Mouse (Mus musculus): ENCODE measurements at regions not wholly inside any gene's neighbourhood (a gene's known extent, or its start where the extent isn't known, plus 50 kb on each side); places are given as distances from the start of the nearest gene placed in this dataset.

DNA sequence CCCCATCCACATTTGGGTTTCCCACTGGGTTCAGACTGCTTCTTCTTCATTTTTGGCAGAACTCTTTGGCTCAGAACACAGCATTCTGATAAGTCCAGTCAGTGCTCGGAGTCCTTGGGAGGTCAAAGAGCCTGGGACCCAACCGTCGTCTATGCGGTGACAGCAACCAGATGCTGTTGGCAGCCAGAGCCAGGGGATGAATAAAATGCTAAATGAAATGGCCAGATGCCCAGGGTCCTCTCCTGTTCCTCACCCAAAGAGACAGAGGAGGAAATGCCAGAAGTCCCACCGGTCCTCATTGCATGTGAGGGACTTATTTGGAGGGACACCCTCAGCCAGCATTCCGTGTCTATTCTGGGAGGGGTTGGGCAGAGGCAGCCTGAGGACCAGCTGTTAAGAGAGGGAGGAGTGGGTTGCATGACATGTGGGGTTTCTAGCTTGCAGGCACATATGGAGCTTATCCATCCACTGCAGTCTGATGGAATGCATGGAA lies 801.2 kb upstream of the Lrrc6 start:
- no peak for DNase-seq (ENCODE audit: low spot score)

DNA sequence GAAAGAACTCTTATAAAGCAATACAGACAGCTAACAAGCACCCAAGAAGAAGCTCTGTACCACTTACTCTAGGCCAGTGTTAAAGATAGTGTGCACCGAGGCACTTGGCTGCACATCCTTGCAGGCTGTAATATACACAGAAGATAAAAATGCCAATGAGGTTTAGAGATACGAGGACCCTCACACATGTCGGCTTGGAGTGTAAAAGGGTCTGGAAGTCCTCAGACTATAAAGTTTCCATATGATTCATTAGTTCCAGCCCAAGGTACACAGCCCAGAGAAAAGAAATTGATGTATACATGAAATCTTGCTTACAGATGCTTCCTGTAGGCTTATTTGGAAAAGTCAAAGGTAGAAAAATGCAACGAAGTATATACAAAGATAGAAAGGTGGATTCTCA lies 800.3 kb upstream of the Lrrc6 start:
- DNase-seq (ENCODE audit: low spot score): no peak

- no peak for DNase-seq (ENCODE audit: low spot score)
Measured at GRCm38 (mm10) chr15:67294797-67295196, 794.1 kb upstream of the Lrrc6 start.

- DNase-seq (ENCODE audit: low spot score): no peak
Measured at GRCm38 (mm10) chr15:67289749-67290148, 789.0 kb upstream of the Lrrc6 start.

DNA sequence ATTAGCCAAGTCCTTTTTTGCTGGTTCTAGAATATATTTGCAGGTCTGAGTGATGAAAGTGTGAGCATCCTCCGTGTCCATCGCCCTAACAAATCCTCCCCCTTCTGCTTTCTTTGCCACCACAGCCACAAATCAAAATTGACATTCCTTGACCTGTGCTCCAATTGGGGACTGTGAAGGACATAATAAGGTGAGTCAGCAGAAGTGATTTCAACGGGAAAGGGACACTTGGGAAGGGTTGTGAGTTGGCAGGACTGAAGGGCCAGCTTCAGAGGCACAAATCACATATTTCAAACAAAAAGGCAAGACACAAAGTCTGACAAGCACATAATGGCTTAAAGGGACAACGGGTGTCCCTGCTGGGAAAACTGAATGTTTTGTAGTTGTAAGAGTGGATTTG lies 784.2 kb upstream of the Lrrc6 start:
- no peak for DNase-seq (ENCODE audit: low spot score)

- DNase-seq (ENCODE audit: low spot score): no peak
Measured at GRCm38 (mm10) chr15:67283275-67283972, 782.7 kb upstream of the Lrrc6 start.

DNA sequence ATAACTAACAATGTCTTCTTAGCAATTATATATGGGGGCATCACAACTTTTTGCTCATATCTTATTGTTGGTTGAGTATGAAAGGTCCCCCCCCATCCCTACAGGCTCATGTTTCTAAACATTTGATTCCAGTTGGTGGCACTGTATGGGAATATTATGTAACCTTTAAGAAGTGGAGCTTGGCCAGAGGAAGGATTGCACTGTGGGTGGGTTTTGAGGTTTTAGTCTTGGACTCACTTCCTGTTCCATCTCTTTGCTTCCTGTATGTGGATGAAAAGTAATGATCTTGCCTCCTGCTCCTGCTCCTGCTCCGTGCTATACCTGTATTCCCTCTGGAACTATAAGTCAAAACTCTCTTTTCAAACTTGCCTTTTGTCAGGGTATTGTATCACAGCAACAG lies 778.2 kb upstream of the Lrrc6 start:
- DNase-seq (ENCODE audit: low spot score): no peak

- no peak for DNase-seq (ENCODE audit: low spot score)
Measured at GRCm38 (mm10) chr15:67275058-67275457, 774.3 kb upstream of the Lrrc6 start.

- DNase-seq (ENCODE audit: low spot score): no peak
Measured at GRCm38 (mm10) chr15:67272397-67272796, 771.7 kb upstream of the Lrrc6 start.

- no peak for DNase-seq (ENCODE audit: low spot score)
Measured at GRCm38 (mm10) chr15:67263723-67264122, 763.0 kb upstream of the Lrrc6 start.

- no peak for DNase-seq (ENCODE audit: low spot score)
Measured at GRCm38 (mm10) chr15:67263313-67263712, 762.6 kb upstream of the Lrrc6 start.

DNA sequence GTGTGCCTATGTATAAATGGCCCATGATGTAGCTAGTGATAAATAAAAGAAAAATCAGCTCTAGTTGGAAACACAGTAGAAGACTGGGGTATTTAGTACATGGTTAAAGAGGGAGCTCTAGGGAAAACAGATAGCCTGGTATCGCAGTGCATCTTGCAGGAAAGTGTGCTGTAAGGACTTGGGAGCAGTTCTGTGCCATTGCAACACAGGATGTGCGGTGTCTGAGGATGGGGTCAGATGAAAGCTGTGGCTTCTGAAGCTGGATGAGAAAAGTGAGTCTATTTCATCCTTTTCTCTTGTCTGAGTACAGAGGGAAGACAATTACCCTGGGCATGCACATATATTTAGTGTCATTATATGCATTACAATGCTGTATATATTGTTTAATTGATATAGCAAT lies 761.6 kb upstream of the Lrrc6 start:
- no peak for DNase-seq (ENCODE audit: low spot score)

DNA sequence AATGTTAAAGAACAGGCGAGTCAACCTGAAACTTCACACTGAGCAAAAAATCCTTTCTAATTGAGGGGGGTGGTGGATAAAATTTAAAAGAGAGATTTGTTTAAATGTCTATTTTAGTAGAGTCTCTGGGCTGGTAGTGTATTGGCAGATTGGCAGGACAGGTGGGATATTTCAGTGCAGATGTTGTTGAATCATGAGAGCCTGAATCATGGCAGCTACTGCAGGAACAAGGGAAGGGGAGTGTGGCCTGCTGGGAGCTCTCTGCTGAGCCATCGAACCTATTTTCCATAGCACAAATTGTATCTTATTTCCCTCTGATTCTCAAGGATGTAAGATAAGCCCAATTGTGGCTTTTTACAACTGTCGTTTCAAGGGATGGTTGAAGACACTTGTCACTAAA lies 760.0 kb upstream of the Lrrc6 start:
- DNase-seq (ENCODE audit: low spot score): no peak

GRCm38 (mm10) chr15:67249147-67249546 lies 748.4 kb upstream of the Lrrc6 start:
- DNase-seq (ENCODE audit: low spot score): no peak

- no peak for DNase-seq (ENCODE audit: low spot score)
Measured at GRCm38 (mm10) chr15:67248471-67248870, 747.8 kb upstream of the Lrrc6 start.

DNA sequence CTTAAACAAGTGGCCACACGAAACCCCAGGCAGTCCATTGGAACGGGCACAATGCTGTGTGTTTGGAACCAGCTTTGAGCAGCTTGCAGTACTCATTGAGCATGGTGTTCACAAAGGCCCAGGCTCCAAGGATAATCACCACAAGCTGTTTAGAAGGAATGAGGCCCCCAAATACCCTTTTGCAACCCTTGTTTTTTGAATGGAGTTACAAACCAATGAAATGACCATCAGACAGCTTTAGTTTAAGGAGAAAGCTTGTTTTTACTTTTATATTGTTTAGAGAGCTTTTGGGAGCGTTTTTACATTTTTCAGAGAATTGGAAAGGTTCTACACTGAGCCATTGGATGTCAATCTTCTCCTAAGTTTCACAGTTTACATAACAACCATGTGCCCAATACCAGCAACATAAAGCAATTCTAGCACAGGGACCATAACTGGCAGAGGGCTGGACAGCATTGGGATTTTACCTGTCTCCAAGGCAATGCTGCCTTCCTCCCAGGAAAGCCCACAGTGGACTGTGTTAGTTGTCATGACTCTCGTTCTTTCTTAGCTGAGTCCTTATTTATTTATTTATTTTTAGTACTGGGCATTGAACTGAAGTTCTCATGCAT lies 745.1 kb upstream of the Lrrc6 start:
- no peak for DNase-seq (ENCODE audit: low spot score)

GRCm38 (mm10) chr15:67244908-67245657 lies 744.4 kb upstream of the Lrrc6 start:
- no peak for DNase-seq (ENCODE audit: low spot score)

GRCm38 (mm10) chr15:67235107-67235785 lies 734.5 kb upstream of the Lrrc6 start:
- DNase-seq (ENCODE audit: low spot score): no peak

DNA sequence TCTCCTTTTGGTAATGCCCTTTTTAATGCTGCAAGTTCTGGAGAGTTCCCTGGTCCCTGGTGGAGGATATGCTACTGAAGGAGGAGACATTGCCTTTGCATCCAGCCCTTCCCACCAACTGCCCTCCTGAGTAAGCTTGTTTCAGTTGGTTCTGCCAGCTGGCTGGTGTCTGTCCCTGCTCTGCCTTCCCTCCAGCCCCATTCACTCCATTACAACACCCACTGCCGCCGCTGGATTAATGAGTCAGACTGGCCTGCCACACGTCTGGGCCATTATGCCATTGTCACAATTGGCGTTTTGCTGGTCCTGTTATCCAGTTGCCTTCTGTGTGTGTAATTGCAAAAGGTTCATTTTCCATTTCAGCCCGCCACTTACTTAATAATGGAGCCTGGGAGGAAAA lies 728.6 kb upstream of the Lrrc6 start:
- no peak for DNase-seq (ENCODE audit: low spot score)

DNA sequence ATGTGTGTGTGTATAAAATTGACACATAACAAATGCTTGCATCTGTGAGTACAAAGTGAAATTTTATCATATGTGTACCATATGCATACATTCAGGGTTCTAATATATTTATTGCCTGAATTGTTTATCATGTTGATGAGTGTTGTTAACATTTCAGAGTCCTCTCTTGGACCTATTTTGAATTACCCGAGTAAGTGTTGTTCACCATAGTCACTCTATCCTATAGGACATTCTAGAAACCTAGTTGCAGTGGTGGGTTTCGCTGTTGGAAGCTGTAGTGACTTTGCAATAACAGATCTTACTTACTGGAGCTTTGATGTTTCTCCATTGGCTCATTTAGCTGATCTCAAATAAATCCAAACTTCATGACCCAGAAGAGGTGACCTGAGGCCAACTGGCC lies 727.9 kb upstream of the Lrrc6 start:
- no peak for DNase-seq (ENCODE audit: low spot score)

GRCm38 (mm10) chr15:67227456-67228164 lies 726.9 kb upstream of the Lrrc6 start:
- DNase-seq (ENCODE audit: low spot score): no peak

DNA sequence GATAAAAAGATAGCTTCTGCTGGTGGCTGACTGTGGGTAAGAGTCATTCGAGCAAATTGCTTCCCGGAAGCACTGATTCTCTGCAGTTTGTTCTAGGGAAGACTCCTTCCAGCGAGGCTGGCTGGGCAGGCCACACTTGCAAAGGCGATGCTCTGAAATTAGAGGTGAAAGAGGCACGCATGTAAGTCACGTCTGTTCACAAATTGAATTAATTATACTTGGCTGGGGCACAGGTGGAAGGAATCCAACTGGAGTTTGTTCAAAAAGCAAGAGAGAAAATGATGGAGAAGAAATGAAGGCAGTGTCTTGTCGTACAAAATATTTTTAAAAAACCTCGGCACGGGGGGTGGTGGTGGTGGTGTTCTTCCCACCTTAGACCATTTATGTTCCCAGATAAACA lies 726.2 kb upstream of the Lrrc6 start:
- DNase-seq (ENCODE audit: low spot score): no peak
